Comparison of ENCODE assay signal across 30 mouse cellular contexts in genomic region chr11:4791549-4791948, GRCm38 (mm10). TPM values are rescaled to one million over a fixed set of nuclear protein-coding genes. Genes with fewer than 3 reads are reported as not detected.
DNase-seq lines count a peak whose midpoint lies in the region; ATAC-seq and TF ChIP-seq lines count a peak whose summit lies in the region.
"Had no signal": no experiment of that assay in that cellular context is flagged by ENCODE, and none has a peak within 500 bp of the region (broad histone marks: within the 10 kb centered on the region; RNA-seq: fewer than 3 reads in every experiment).

No protein-coding gene starts in this region.

- H3K4me1 ChIP-seq in forebrain, embryonic 11.5 days (replicated peaks; ENCODE audit: control insufficient read depth, insufficient read depth, low read length), result peaks cover 10% of the 10 kb centered on the region; the same call in 1 of the 2 replicates
- peaks cover 15% of the 10 kb centered on the region for H3K4me1 ChIP-seq in forebrain, embryonic 15.5 days
- H3K4me1 ChIP-seq in kidney, postnatal 0 days (replicated peaks; ENCODE audit: insufficient read depth, low read length), result no peaks in the 10 kb centered on the region
- H3K4me1 ChIP-seq in neural tube, embryonic 12.5 days, result peaks cover 10% of the 10 kb centered on the region
- H3K4me1 ChIP-seq: embryonic facial prominence, embryonic 13.5 days; limb, embryonic 13.5 days had no signal

- H3K4me2 ChIP-seq in forebrain, embryonic 11.5 days (ENCODE audit: low read depth, low read length, severe bottlenecking), result no peak overlapping the region
- no peak overlapping the region for H3K4me2 ChIP-seq in forebrain, embryonic 15.5 days (replicated peaks)
- H3K4me2 ChIP-seq in kidney, postnatal 0 days (ENCODE audit: low read length), result no peak overlapping the region
- no peak overlapping the region for H3K4me2 ChIP-seq in neural tube, embryonic 12.5 days (replicated peaks)
- H3K4me2 ChIP-seq: embryonic facial prominence, embryonic 13.5 days; heart, embryonic 12.5 days; limb, embryonic 13.5 days; liver, embryonic 11.5 days had no signal

- no peak for ATAC-seq in forebrain, embryonic 11.5 days (replicated peaks; ENCODE audit: low FRiP score)
- no peak for ATAC-seq in forebrain, embryonic 15.5 days (replicated peaks)
- no peak for ATAC-seq in kidney, postnatal 0 days (replicated peaks; ENCODE audit: low FRiP score, low read depth)
- no peak for ATAC-seq in neural tube, embryonic 12.5 days (ENCODE audit: low FRiP score, low read depth)
- ATAC-seq in erythroblast, adult 5-6 weeks (replicated peaks; ENCODE audit: low FRiP score, poor library complexity, severe bottlenecking), result no peak
- ATAC-seq: intestine, postnatal 0 days had no signal

- no peak for TF ChIP-seq CTCF in kidney, postnatal 0 days (IDR thresholded peaks at IDR 0.05; ENCODE audit: low read depth)

- WGBS in forebrain, embryonic 11.5 days, result 40% methylated on average over 6 of the region's 6 CpGs
- 15% methylated on average over 6 of the region's 6 CpGs for WGBS in forebrain, embryonic 15.5 days
- WGBS in kidney, postnatal 0 days, result 63% methylated on average over 6 of the region's 6 CpGs
- 52% methylated on average over 6 of the region's 6 CpGs for WGBS in neural tube, embryonic 12.5 days

- H3K27ac ChIP-seq in forebrain, embryonic 11.5 days (ENCODE audit: low read depth, low read length), result no peak overlapping the region
- no peak overlapping the region for H3K27ac ChIP-seq in forebrain, embryonic 15.5 days (replicated peaks)
- H3K27ac ChIP-seq in kidney, postnatal 0 days, result no peak overlapping the region
- 0 out of 2 replicates have a peak overlapping the region, but pooled peaks have one; percentile 17 for H3K27ac ChIP-seq in neural tube, embryonic 12.5 days
- H3K27ac ChIP-seq: embryonic facial prominence, embryonic 13.5 days; gastrocnemius, adult 2 months; heart, adult 2 months; layer of hippocampus, adult 2 months; limb, embryonic 13.5 days had no signal

- peak; percentile 55 for DNase-seq in forebrain, embryonic 11.5 days (ENCODE audit: low spot score)
- DNase-seq in kidney, postnatal 0 days (ENCODE audit: low spot score), result peak; percentile 6
- no peak for DNase-seq in kidney, postnatal 36 days
- no peak for DNase-seq in neural tube, embryonic 10.5 days (ENCODE audit: extremely low spot score, low spot score)
- DNase-seq in retina, postnatal 1 day, result peak; percentile 52
- DNase-seq: adrenal gland, postnatal 14 days; cerebellum, adult 11-12 months; cerebellum, adult 9-11 months; embryo, embryonic 11 days; gastrocnemius, adult 2 months; gastrocnemius, postnatal 36 days; heart, adult 2 months; heart, postnatal 4 days; kidney, postnatal 25 days; lung, postnatal 36 days; right cerebral cortex, postnatal 14 days; thymus, postnatal 4 days had no signal

- peaks cover 3% of the 10 kb centered on the region; the same call in 1 of the 2 replicates for H3K36me3 ChIP-seq in forebrain, embryonic 11.5 days (ENCODE audit: control insufficient read depth, insufficient read depth, low read length)
- peaks cover 19% of the 10 kb centered on the region for H3K36me3 ChIP-seq in forebrain, embryonic 15.5 days
- H3K36me3 ChIP-seq in kidney, postnatal 0 days (ENCODE audit: insufficient read depth, low read length), result peaks cover 28% of the 10 kb centered on the region
- peaks cover 38% of the 10 kb centered on the region for H3K36me3 ChIP-seq in neural tube, embryonic 12.5 days

- no peak overlapping the region for H3K4me3 ChIP-seq in forebrain, embryonic 11.5 days (ENCODE audit: low read depth, low read length)
- no peak overlapping the region for H3K4me3 ChIP-seq in forebrain, embryonic 15.5 days
- no peak overlapping the region for H3K4me3 ChIP-seq in kidney, postnatal 0 days (replicated peaks; ENCODE audit: low read depth, low read length)
- no peak overlapping the region for H3K4me3 ChIP-seq in neural tube, embryonic 12.5 days
- H3K4me3 ChIP-seq: embryonic facial prominence, embryonic 13.5 days; gastrocnemius, adult 2 months; heart, adult 2 months; heart, embryonic 12.5 days; layer of hippocampus, adult 2 months; limb, embryonic 13.5 days had no signal

- H3K27me3 ChIP-seq in forebrain, embryonic 11.5 days (ENCODE audit: control insufficient read depth, insufficient read depth, low read length), result no peaks in the 10 kb centered on the region
- H3K27me3 ChIP-seq in forebrain, embryonic 15.5 days, result no peaks in the 10 kb centered on the region
- H3K27me3 ChIP-seq in kidney, postnatal 0 days (ENCODE audit: insufficient read depth, low read length), result no peaks in the 10 kb centered on the region
- no peaks in the 10 kb centered on the region for H3K27me3 ChIP-seq in neural tube, embryonic 12.5 days (replicated peaks)
- H3K27me3 ChIP-seq: embryonic facial prominence, embryonic 13.5 days; heart, embryonic 12.5 days; limb, embryonic 13.5 days had no signal

- no peak overlapping the region for H3K9ac ChIP-seq in forebrain, embryonic 11.5 days (ENCODE audit: low read length)
- H3K9ac ChIP-seq in forebrain, embryonic 15.5 days (replicated peaks), result no peak overlapping the region
- no peak overlapping the region for H3K9ac ChIP-seq in kidney, postnatal 0 days (ENCODE audit: low read depth, low read length)
- H3K9ac ChIP-seq in neural tube, embryonic 12.5 days, result no peak overlapping the region
- H3K9ac ChIP-seq: embryonic facial prominence, embryonic 13.5 days; heart, embryonic 12.5 days; limb, embryonic 13.5 days had no signal

- H3K9me3 ChIP-seq in forebrain, embryonic 11.5 days (ENCODE audit: control insufficient read depth, low read length), result no peaks in the 10 kb centered on the region
- H3K9me3 ChIP-seq in forebrain, embryonic 15.5 days, result no peaks in the 10 kb centered on the region
- no peaks in the 10 kb centered on the region for H3K9me3 ChIP-seq in kidney, postnatal 0 days (replicated peaks; ENCODE audit: low read length)
- no peaks in the 10 kb centered on the region for H3K9me3 ChIP-seq in neural tube, embryonic 12.5 days
- H3K9me3 ChIP-seq: embryonic facial prominence, embryonic 13.5 days; heart, embryonic 12.5 days; limb, embryonic 13.5 days had no signal

RNA-seq across cellular contexts. Expression of gene Cabp7, which starts 45.0 kb away (rescaled TPM):
- 0.57 and 0.79 TPM in 2 replicates for polyA plus RNA-seq in forebrain, embryonic 11.5 days (2014; fragmentation: Nextera tagmentation; extraction: Ambion mirVana)
- 1.3 and 1.8 TPM in 2 replicates for polyA plus RNA-seq in forebrain, embryonic 15.5 days (2015; fragmentation: Nextera tagmentation; extraction: Ambion mirVana)
- polyA plus RNA-seq in kidney, postnatal 0 days (2015; fragmentation: Nextera tagmentation; extraction: Ambion mirVana), result 0.08 and 0.09 TPM in 2 replicates
- 5.1 TPM in 2 replicates for polyA plus RNA-seq in neural tube, embryonic 12.5 days (2016; fragmentation: Nextera tagmentation; extraction: Ambion mirVana)
- total RNA-seq in erythroblast, adult 5-6 weeks (2015; ENCODE audit: low replicate concordance), result 0.58 TPM in 1 of 2 replicates, not detected in the other
- 0.98 TPM in 1 of 2 replicates, not detected in the other for total RNA-seq in erythroblast, adult 5-6 weeks (2017; ENCODE audit: low replicate concordance)
- total RNA-seq: heart, adult 2 months; heart, postnatal 4 days; megakaryocyte, adult 5-6 weeks; monocyte, adult 5-6 weeks had no signal
- polyA plus RNA-seq: heart, adult 2 months; kidney, embryonic 14.5 days; small intestine, adult 2 months had no signal

RNA-seq across cellular contexts. Expression of gene Nf2, which starts 57.8 kb away (rescaled TPM):
- 56.1 and 57.4 TPM in 2 replicates for polyA plus RNA-seq in forebrain, embryonic 11.5 days (2014; fragmentation: Nextera tagmentation; extraction: Ambion mirVana)
- 67.2 and 67.3 TPM in 2 replicates for polyA plus RNA-seq in forebrain, embryonic 15.5 days (2015; fragmentation: Nextera tagmentation; extraction: Ambion mirVana)
- 33.3 and 35.6 TPM in 2 replicates for polyA plus RNA-seq in kidney, postnatal 0 days (2015; fragmentation: Nextera tagmentation; extraction: Ambion mirVana)
- polyA plus RNA-seq in neural tube, embryonic 12.5 days (2016; fragmentation: Nextera tagmentation; extraction: Ambion mirVana), result 77.2 and 78.4 TPM in 2 replicates
- 2.1 and 6.7 TPM in 2 replicates for total RNA-seq in erythroblast, adult 5-6 weeks (2015; ENCODE audit: low replicate concordance)
- total RNA-seq in erythroblast, adult 5-6 weeks (2017; ENCODE audit: low replicate concordance), result 16.4 and 20.6 TPM in 2 replicates

Comparison
In these comparisons a context has a peak if more than half of its experiments do, and no peak if none do; other contexts are left out.
1. DNase-seq: peak in forebrain, embryonic 11.5 days (single experiment), kidney, postnatal 0 days (single experiment) and retina, postnatal 1 day (single experiment); none in kidney, postnatal 36 days (0 of 2) and neural tube, embryonic 10.5 days (single experiment).